Mouse (Mus musculus) testis, adult 2 months (tissue): ENCODE data around the gene Best1. TPM values are rescaled to one million over a fixed set of nuclear protein-coding genes. Genes with fewer than 3 reads are reported as not detected.

Experiments used
- H3K27ac ChIP-seq: fragments of 200-500 bp; 2 replicates; pipeline ENCODE4 v1.5.1; 2012; ENCODE audit warnings: low read depth, low read length; ENCODE audit not compliant: control insufficient read depth, insufficient read depth
- H3K27me3 ChIP-seq: fragments of 200-500 bp; 2 replicates; pipeline ENCODE4 v1.6.1; 2012; ENCODE audit warnings: mild to moderate bottlenecking, low read length, moderate library complexity; ENCODE audit not compliant: control insufficient read depth, insufficient read depth
- H3K36me3 ChIP-seq: fragments of 200-500 bp; 2 replicates; pipeline ENCODE4 v1.6.1; 2012; ENCODE audit warnings: mild to moderate bottlenecking, low read length; ENCODE audit not compliant: control insufficient read depth, insufficient read depth
- H3K4me1 ChIP-seq: fragments of 200-500 bp; 2 replicates; pipeline ENCODE4 v1.6.1; 2012; ENCODE audit warnings: low read length; ENCODE audit not compliant: control insufficient read depth, insufficient read depth
- H3K4me3 ChIP-seq: fragments of 200-500 bp; 2 replicates; pipeline ENCODE4 v1.5.1; 2012; ENCODE audit warnings: low read depth, mild to moderate bottlenecking, low read length, moderate library complexity, mixed read lengths; ENCODE audit not compliant: control insufficient read depth
- CTCF ChIP-seq: fragments of 200-500 bp; IDR thresholded peaks from 2 replicates; pipeline ENCODE4 v1.5.1; 2012; ENCODE audit warnings: low read depth, mild to moderate bottlenecking, inconsistent platforms, low read length, moderate library complexity; ENCODE audit not compliant: control insufficient read depth, insufficient read depth, insufficient replicate concordance
- POLR2A ChIP-seq: fragments of 200-500 bp; IDR thresholded peaks from 2 replicates; pipeline ENCODE4 v1.6.1; 2012; ENCODE audit warnings: low read depth, mild to moderate bottlenecking, inconsistent platforms, low read length, moderate library complexity; ENCODE audit not compliant: control insufficient read depth
- polyA plus RNA-seq: library from polyadenylated mRNA; depleted of rRNA; stranded (reverse); fragments of >200 nt; gene quantifications from 2 replicates; pipeline ENCODE4 v1.2.3, GENCODE M21; 2012

Gene Best1
- polyA plus RNA-seq, 1 experiment, result 362 TPM

DNA sequence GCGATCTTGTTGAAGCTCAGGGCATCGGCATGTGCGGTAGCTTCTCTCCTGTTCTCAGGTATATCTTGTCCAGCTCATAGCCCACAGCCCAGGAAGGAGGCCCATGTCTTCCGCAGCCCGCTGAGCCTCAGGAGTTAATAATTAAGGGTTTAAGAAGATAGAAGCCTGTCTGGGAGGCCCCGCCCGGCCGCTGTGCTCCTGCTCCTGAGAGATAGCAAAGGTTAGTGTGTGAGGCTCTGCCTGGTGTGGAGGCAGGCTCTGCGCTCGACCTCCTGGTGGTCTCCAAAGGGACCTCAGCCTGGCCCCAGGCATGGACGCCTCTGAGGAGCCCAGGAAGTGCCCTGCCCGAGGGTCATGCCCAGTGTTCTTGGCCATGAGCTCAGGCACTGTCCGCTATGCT lies 13.4 kb upstream of the Best1 start:
- Histone ChIP-seq H3K27me3 (no peaks in the 10 kb centered on the region), H3K4me3 (no peak overlapping the region), H3K4me1 (peaks cover 14% of the 10 kb centered on the region), H3K27ac (no peak overlapping the region), H3K36me3 (no peaks in the 10 kb centered on the region)
- TF ChIP-seq POLR2A (no peak), CTCF (no peak)

DNA sequence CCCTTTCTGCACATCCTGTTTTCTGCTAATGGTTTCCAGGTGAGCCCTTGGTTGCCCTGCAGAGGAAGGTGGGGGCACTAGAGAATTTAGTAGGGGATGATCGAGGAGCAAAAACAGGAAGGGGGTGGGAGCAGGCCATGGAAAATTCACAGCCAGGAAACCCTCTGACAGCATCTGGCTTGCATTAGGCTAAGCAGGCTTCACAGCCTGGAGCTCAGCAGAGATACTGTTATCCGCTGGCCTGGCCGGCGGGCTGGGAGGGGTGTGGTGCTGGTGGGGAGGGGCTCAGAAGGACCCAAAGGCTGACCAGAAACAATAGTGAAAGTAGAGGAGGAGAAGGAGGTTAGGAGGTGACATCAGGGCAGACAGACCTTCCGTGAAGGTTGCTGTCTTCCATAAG lies 12.5 kb upstream of the Best1 start:
- Histone ChIP-seq H3K27ac (peak overlapping the region; percentile 40; the same call in 1 of the 2 replicates), H3K27me3 (no peaks in the 10 kb centered on the region), H3K4me1 (peaks cover 14% of the 10 kb centered on the region), H3K4me3 (no peak overlapping the region), H3K36me3 (no peaks in the 10 kb centered on the region)
- no peak for TF ChIP-seq POLR2A
- TF ChIP-seq CTCF, result no peak

DNA sequence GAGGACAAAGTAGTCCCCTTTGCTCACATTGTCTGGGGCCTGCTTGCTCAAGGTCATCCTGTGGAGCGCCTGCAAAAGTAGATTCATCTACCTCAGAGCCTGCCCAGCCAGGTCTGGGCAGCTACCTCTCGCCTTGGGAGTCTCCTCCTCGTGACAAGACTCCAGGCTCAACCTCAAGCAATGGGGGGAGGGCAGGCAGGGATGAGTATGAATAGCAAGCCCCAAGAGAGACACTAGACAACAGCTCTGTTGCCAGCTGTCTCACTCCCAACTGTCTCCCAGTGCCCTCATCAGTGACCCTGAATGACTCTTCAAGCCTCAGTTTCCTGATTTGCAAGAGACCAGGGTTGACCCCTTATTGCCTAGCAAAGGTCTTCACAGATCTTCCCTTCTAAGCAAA lies 11.9 kb upstream of the Best1 start:
- Histone ChIP-seq H3K27ac (peak overlapping the region; percentile 68; the same call in 1 of the 2 replicates), H3K36me3 (no peaks in the 10 kb centered on the region), H3K27me3 (no peaks in the 10 kb centered on the region), H3K4me3 (no peak overlapping the region), H3K4me1 (peaks cover 12% of the 10 kb centered on the region)
- no peak for TF ChIP-seq CTCF
- no peak for TF ChIP-seq POLR2A

DNA sequence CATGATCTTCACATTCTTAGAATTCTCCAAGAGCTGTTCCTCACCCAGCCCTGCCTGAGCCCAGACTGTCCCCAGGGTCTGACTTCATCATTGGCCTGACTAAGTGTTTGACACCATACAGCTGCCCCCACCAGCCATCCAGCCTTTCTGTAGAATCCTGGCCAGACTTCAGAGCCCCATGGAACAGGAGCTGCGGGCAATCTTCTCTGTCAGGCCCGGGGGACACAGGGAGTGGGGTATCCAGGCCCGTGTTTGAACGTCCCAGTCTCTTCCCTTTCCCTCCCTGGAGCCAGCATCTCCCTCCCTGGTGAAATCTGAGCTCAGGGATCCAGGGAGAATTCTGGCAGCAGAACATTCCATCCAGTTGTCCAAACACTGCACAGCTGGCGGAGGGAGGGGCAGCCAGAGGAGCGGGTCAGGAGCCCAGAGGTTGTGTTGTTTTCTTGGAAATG lies 11.4 kb upstream of the Best1 start:
- no peak for TF ChIP-seq POLR2A
- no peak overlapping the region for H3K4me3 ChIP-seq
- peak overlapping the region; percentile 68 for H3K27ac ChIP-seq
- no peaks in the 10 kb centered on the region for H3K36me3 ChIP-seq
- H3K27me3 ChIP-seq, result no peaks in the 10 kb centered on the region
- peaks cover 7% of the 10 kb centered on the region for H3K4me1 ChIP-seq

DNA sequence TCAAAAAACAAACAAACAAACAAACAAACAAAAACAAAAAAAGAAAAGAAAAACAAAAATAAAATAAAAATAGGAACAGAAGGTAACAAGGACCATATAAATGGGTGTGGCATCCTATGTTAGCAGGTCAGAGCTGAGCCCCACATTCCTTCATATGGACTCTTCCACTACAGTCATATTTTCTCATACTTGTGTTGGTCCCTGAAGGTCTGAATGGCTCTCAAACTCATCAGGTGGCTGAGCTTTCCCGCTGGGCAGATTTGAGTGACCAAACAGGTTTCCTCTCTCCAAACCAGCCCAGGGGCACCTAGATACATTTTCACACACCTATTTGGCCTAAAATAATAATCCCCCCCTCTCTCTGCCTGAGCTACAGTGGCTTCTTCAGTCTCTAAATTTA lies 10.0 kb upstream of the Best1 start:
- H3K36me3 ChIP-seq, result no peaks in the 10 kb centered on the region
- H3K27me3 ChIP-seq, result no peaks in the 10 kb centered on the region
- no peak overlapping the region for H3K4me3 ChIP-seq
- H3K27ac ChIP-seq, result no peak overlapping the region
- peaks cover 4% of the 10 kb centered on the region for H3K4me1 ChIP-seq
- TF ChIP-seq POLR2A (no peak), CTCF (no peak)

DNA sequence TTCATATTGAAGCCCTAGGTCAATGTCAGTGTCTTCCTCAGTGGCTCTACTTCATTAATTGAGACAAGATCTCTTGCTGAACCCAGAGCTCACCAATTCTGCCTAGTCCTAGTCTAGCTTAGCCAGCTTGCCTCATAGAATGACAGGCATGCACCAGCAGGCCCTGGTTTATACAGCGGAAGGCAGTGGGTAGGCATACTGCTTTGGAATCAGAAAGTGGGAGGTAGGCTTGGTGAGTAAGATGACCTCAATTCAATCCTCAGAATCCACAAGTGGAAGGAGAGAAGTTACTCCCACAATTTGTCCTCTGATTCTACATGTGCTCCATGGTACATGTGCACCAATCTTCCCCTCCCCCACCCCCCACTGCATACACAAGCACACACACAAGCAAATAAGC lies 2.3 kb upstream of the Best1 start:
- no peaks in the 10 kb centered on the region for H3K4me1 ChIP-seq
- peak overlapping the region; percentile 82 for H3K4me3 ChIP-seq
- H3K27ac ChIP-seq, result no peak overlapping the region
- H3K36me3 ChIP-seq, result no peaks in the 10 kb centered on the region
- TF ChIP-seq CTCF (no peak), POLR2A (no peak)
- H3K27me3 ChIP-seq, result no peaks in the 10 kb centered on the region

DNA sequence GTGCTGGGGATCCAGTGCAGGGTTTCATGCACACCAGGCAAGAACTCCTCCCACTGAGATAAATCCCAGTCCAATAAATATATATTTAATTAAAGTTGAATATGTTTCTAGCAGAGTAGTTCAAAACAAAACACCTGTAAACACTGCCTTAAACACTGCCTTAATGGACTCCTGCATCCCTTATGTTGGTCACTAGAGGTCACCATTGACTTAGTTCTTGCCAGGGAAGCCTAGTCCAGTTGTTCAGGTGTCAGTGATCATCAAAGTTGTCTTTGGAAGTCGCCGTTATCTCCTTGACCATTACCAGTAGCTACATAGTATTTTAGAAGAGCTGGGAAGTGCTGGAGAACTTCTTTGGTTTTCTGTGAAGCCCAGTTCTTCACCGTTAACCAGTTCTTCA lies 1.1 kb downstream of the Best1 start:
- H3K27ac ChIP-seq, result peak overlapping the region; percentile 56; the same call in 1 of the 2 replicates
- peak overlapping the region; percentile 89 for H3K4me3 ChIP-seq
- TF ChIP-seq POLR2A, result no peak
- TF ChIP-seq CTCF, result peak; percentile 19; the same call in 1 of the 2 replicates
- H3K36me3 ChIP-seq, result no peaks in the 10 kb centered on the region
- H3K27me3 ChIP-seq, result no peaks in the 10 kb centered on the region
- H3K4me1 ChIP-seq, result no peaks in the 10 kb centered on the region

DNA sequence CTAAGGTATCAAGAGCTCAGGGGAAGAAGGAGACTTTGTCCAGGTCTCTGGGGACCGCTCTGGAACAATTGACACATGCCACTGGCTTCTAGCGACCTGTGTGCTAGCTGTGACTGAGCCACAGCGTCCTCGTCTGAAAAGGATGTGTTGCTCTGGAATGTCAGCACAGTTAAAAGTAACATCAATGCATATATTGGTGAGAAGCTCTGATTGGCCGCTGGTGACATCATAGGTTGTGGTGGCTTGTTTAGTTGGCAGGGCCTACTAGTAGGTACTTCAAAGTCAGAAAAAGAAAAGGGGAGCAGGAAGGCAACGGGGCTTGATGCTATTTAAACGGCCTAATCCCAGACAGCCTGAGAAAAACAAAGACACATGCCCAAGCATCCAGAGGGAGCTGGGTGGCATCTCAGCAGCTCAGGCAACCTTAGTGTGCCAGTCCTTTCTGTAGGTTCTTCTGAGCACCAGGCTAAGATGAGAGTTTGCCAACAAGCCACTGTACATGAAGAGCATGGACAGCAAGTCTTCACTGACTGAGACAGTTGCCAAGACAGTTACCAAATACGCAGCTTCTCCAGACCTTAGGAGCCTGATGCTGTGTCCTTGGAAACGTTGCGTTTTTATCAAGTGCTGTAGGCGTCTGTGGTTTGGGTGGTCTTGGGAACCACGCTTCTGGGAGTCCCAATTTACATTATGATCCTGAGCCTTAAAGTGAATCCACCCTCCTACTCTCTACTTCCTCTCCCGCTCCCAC lies 2.5 kb downstream of the Best1 start:
- Histone ChIP-seq H3K27ac (no peak overlapping the region), H3K4me1 (no peaks in the 10 kb centered on the region)
- TF ChIP-seq CTCF, result no peak
- TF ChIP-seq POLR2A, result no peak

More for the DNA sequence above, 2.5 kb downstream of the Best1 start:
- Histone ChIP-seq H3K36me3 (no peaks in the 10 kb centered on the region), H3K27me3 (no peaks in the 10 kb centered on the region), H3K4me3 (peak overlapping the region; percentile 61)
